Mouse (Mus musculus) MEL (cell line): ENCODE measurements around the gene Pafah1b1. TPM values are rescaled to one million over a fixed set of nuclear protein-coding genes. Genes with fewer than 3 reads are reported as not detected.

ENCODE experiments used
- DNase-seq: peaks from one replicate; pipeline ENCODE4 v3.0.0; 2011; ENCODE audit warnings: low read depth, low spot score
- H3K27ac ChIP-seq: 2 replicates; pipeline ENCODE4 v1.5.1; 2012; ENCODE audit warnings: low read depth, mild to moderate bottlenecking, control low read depth, low read length, moderate library complexity; ENCODE audit not compliant: control insufficient read depth
- H3K27me3 ChIP-seq, 2 experiments: fragments of 150-350 bp in 1 of 2; sonication (generic) in 1 of 2; 2 replicates each; pipeline ENCODE4 v1.6.1; 2012; ENCODE audit warnings: low read length in 2 of 2, mild to moderate bottlenecking in 2 of 2, improper control_type of control experiment in 1 of 2, moderate library complexity in 1 of 2; ENCODE audit not compliant: insufficient read depth in 2 of 2, control insufficient read depth in 1 of 2
- H3K36me3 ChIP-seq, 2 experiments: 2 replicates each; pipeline ENCODE4 v1.6.1; 2012 to 2014; ENCODE audit warnings: low read length in 2 of 2, improper control_type of control experiment in 1 of 2, inconsistent platforms in 1 of 2, mild to moderate bottlenecking in 1 of 2; ENCODE audit not compliant: insufficient read depth in 2 of 2, control insufficient read depth in 1 of 2
- H3K4me1 ChIP-seq, 2 experiments: fragments of 150-350 bp in 1 of 2; sonication (generic) in 1 of 2; 2 replicates each; pipeline ENCODE4 v1.6.1; 2012; ENCODE audit warnings: low read length in 2 of 2, improper control_type of control experiment in 1 of 2, mild to moderate bottlenecking in 1 of 2; ENCODE audit not compliant: insufficient read depth in 2 of 2, control insufficient read depth in 1 of 2
- H3K4me3 ChIP-seq, 2 experiments: fragments of 150-350 bp in 1 of 2; sonication (generic) in 1 of 2; 2 replicates each; pipeline ENCODE4 v1.5.1; 2012; ENCODE audit warnings: low read depth in 2 of 2, low read length in 2 of 2, mild to moderate bottlenecking in 2 of 2, moderate library complexity in 2 of 2, control low read depth in 1 of 2, improper control_type of control experiment in 1 of 2; ENCODE audit not compliant: control insufficient read depth in 1 of 2, insufficient read depth in 1 of 2
- H3K79me2 ChIP-seq: 2 replicates; pipeline ENCODE4 v1.6.1; 2012; ENCODE audit warnings: mild to moderate bottlenecking, low read length, moderate library complexity; ENCODE audit not compliant: control insufficient read depth, poor library complexity, insufficient read depth
- H3K9ac ChIP-seq: 2 replicates; pipeline ENCODE4 v1.6.1; 2012; ENCODE audit warnings: low read depth, mild to moderate bottlenecking, control low read depth, low read length, moderate library complexity; ENCODE audit not compliant: control insufficient read depth, poor library complexity, severe bottlenecking
- H3K9me3 ChIP-seq: fragments of 150-350 bp; sonication (generic); replicated peaks from 2 replicates; pipeline ENCODE4 v1.6.1; 2012; ENCODE audit warnings: mild to moderate bottlenecking, low read length, improper control_type of control experiment, moderate library complexity; ENCODE audit not compliant: insufficient read depth
- CHD1 ChIP-seq: IDR thresholded peaks from 2 replicates; pipeline ENCODE4 v1.6.1; 2012; ENCODE audit warnings: low read depth, mild to moderate bottlenecking, inconsistent platforms, low read length, improper control_type of control experiment
- CTCF ChIP-seq, 3 experiments: IDR thresholded peaks in 2 of 3; conservative IDR thresholded peaks in 1 of 3; 2 replicates each; pipeline ENCODE4 v1.5.1; 2011 to 2012; ENCODE audit warnings: low read length in 3 of 3, low read depth in 2 of 3, mild to moderate bottlenecking in 2 of 3, improper control_type of control experiment in 1 of 3, inconsistent platforms in 1 of 3, mixed read lengths in 1 of 3, moderate library complexity in 1 of 3; ENCODE audit not compliant: control insufficient read depth in 1 of 3, insufficient read depth in 1 of 3, poor library complexity in 1 of 3, severe bottlenecking in 1 of 3
- E2F4 ChIP-seq: IDR thresholded peaks from 2 replicates; pipeline ENCODE4 v1.6.1; 2011; ENCODE audit warnings: low read depth, low read length, improper control_type of control experiment, borderline replicate concordance
- ELF1 ChIP-seq: IDR thresholded peaks from 2 replicates; pipeline ENCODE4 v1.6.1; 2014; ENCODE audit warnings: low read depth, mild to moderate bottlenecking, inconsistent platforms, low read length, improper control_type of control experiment, moderate library complexity
- GATA1 ChIP-seq: IDR thresholded peaks from 2 replicates; pipeline ENCODE4 v1.6.1; 2011; ENCODE audit warnings: low read depth, low read length, improper control_type of control experiment
- KAT2A ChIP-seq: conservative IDR thresholded peaks from 2 replicates; pipeline ENCODE4 v1.6.1; 2012; ENCODE audit warnings: low read depth, low read length, improper control_type of control experiment, inconsistent platforms
- MAX ChIP-seq: IDR thresholded peaks from 2 replicates; pipeline ENCODE4 v1.6.1; 2011; ENCODE audit warnings: low read length, improper control_type of control experiment
- MAZ ChIP-seq: IDR thresholded peaks from 2 replicates; pipeline ENCODE4 v1.6.1; 2012; ENCODE audit warnings: low read depth, mild to moderate bottlenecking, inconsistent platforms, low read length, improper control_type of control experiment
- MXI1 ChIP-seq: IDR thresholded peaks from 2 replicates; pipeline ENCODE4 v1.6.1; 2011; ENCODE audit warnings: mild to moderate bottlenecking, low read depth, low read length, improper control_type of control experiment
- MYC ChIP-seq: IDR thresholded peaks from 2 replicates; pipeline ENCODE4 v1.6.1; 2011; ENCODE audit warnings: low read depth, mild to moderate bottlenecking, low read length, improper control_type of control experiment, moderate library complexity
- NELFE ChIP-seq: IDR thresholded peaks from 2 replicates; pipeline ENCODE4 v1.6.1; 2011; ENCODE audit warnings: low read depth, low read length, improper control_type of control experiment
- RAD21 ChIP-seq: IDR thresholded peaks from 2 replicates; pipeline ENCODE4 v1.6.1; 2011; ENCODE audit warnings: mild to moderate bottlenecking, low read depth, low read length, improper control_type of control experiment
- RCOR1 ChIP-seq: IDR thresholded peaks from 2 replicates; pipeline ENCODE4 v1.6.1; 2012; ENCODE audit warnings: low read depth, mild to moderate bottlenecking, inconsistent platforms, low read length, improper control_type of control experiment
- SIN3A ChIP-seq: IDR thresholded peaks from 2 replicates; pipeline ENCODE4 v1.6.1; 2012; ENCODE audit warnings: low read length, improper control_type of control experiment, inconsistent platforms
- TAL1 ChIP-seq: IDR thresholded peaks from 2 replicates; pipeline ENCODE4 v1.6.1; 2012; ENCODE audit warnings: mild to moderate bottlenecking, inconsistent platforms, low read length, moderate library complexity, mixed read lengths
- TBP ChIP-seq: IDR thresholded peaks from 2 replicates; pipeline ENCODE4 v1.8.0; 2011; ENCODE audit warnings: low read depth, low read length, improper control_type of control experiment
- USF2 ChIP-seq, 2 experiments: IDR thresholded peaks; 2 replicates each; pipeline ENCODE4 v1.6.1; 2011 to 2012; ENCODE audit warnings: improper control_type of control experiment in 2 of 2, low read length in 2 of 2, borderline replicate concordance in 1 of 2, inconsistent platforms in 1 of 2, low read depth in 1 of 2, mild to moderate bottlenecking in 1 of 2; ENCODE audit not compliant: insufficient read depth in 1 of 2
- ZC3H11A ChIP-seq: IDR thresholded peaks from 2 replicates; pipeline ENCODE4 v1.6.1; 2012; ENCODE audit warnings: low read depth, mild to moderate bottlenecking, inconsistent platforms, low read length, improper control_type of control experiment
- ZKSCAN1 ChIP-seq: IDR thresholded peaks from 2 replicates; pipeline ENCODE4 v1.6.1; 2012; ENCODE audit warnings: low read depth, mild to moderate bottlenecking, inconsistent platforms, low read length, improper control_type of control experiment, moderate library complexity
- ZNF384 ChIP-seq: IDR thresholded peaks from 2 replicates; pipeline ENCODE4 v1.6.1; 2012; ENCODE audit warnings: low read depth, mild to moderate bottlenecking, inconsistent platforms, low read length, improper control_type of control experiment
- polyA plus RNA-seq, 2 experiments: library from polyadenylated mRNA; stranded (reverse) in 1 of 2; unstranded in 1 of 2; fragments of >175 nt in 1 of 2; fragments of >200 nt in 1 of 2; gene quantifications; 2 replicates each; pipeline versions ENCODE4 v1.2.1 to v1.2.4; 2012; ENCODE audit warnings: low replicate concordance in 2 of 2, low read depth in 1 of 2; ENCODE audit not compliant: insufficient read length in 2 of 2, insufficient read depth in 1 of 2, missing spikeins in 1 of 2
- total RNA-seq: library from RNA; depleted of rRNA; stranded (reverse); fragments of 300-350 nt; gene quantifications from 2 replicates; pipeline ENCODE4 v1.2.3, GENCODE M21; 2012

Gene Pafah1b1
- total and polyA plus RNA-seq, 3 experiments: 54.5 to 67.4 TPM; not detected in 1

DNA sequence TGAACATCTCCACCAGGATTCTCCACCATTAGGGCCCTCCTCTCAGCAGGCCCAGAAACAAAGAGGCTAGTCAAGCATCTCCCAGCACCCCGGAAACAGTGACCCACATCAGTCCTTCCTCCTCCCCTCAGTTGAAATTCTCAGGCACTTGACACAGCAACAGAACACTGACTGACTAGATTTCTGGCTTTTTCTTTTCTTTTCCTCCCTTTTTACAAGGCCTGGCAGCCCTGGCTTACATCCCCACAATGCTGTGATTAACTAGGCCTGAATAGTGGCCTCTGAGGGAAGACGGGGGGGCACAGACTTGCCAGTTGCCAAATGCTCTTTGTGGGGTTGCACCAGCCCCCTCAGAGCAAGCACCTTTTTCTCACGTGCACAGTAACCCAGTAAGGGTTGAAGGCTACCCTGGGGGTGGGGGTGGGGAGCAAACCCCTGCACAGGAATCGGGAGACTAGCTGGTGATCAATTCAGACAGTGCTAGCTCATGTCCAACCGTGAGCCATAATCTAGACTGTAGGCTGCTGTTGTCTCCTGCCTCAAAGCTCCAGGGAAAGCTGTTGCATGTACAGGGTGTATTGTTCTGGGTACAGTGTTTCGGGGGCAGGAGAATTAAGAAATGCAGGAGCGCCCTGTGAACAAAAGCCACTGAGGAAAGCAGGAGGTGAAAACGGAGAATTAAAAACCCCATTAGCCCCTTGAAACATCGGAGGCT lies 27.0 kb upstream of the Pafah1b1 start:
- H3K4me1 ChIP-seq: no peaks in the 10 kb centered on the region
- no peaks in the 10 kb centered on the region for H3K79me2 ChIP-seq
- H3K4me3 ChIP-seq: no peak overlapping the region
- no peaks in the 10 kb centered on the region; a peak in 1 of 4 replicates for H3K27me3 ChIP-seq
- no peaks in the 10 kb centered on the region for H3K36me3 ChIP-seq
- H3K9ac ChIP-seq: no peak overlapping the region
- H3K9me3 ChIP-seq: no peaks in the 10 kb centered on the region
- H3K27ac ChIP-seq: no peak overlapping the region
- no peak for DNase-seq
- TF ChIP-seq SIN3A: no peak
- TF ChIP-seq MXI1: no peak
- TF ChIP-seq E2F4: no peak
- TF ChIP-seq NELFE: no peak
- no peak for TF ChIP-seq USF2 (IDR thresholded peaks at IDR 0.05; ENCODE audit: borderline replicate concordance in 1 of 2, insufficient read depth in 1 of 2, low read depth in 1 of 2, low read length in 2 of 2)
- no peak for TF ChIP-seq MAZ
- no peak for TF ChIP-seq KAT2A
- no peak for TF ChIP-seq GATA1
- no peak for TF ChIP-seq TBP
- TF ChIP-seq CTCF (IDR thresholded peaks at IDR 0.05 in 2 of 3, conservative IDR thresholded peaks at IDR 0.05 in 1 of 3; ENCODE audit: control insufficient read depth in 1 of 3, insufficient read depth in 1 of 3, low read depth in 2 of 3, low read length in 3 of 3, poor library complexity in 1 of 3, severe bottlenecking in 1 of 3): no peak

DNA sequence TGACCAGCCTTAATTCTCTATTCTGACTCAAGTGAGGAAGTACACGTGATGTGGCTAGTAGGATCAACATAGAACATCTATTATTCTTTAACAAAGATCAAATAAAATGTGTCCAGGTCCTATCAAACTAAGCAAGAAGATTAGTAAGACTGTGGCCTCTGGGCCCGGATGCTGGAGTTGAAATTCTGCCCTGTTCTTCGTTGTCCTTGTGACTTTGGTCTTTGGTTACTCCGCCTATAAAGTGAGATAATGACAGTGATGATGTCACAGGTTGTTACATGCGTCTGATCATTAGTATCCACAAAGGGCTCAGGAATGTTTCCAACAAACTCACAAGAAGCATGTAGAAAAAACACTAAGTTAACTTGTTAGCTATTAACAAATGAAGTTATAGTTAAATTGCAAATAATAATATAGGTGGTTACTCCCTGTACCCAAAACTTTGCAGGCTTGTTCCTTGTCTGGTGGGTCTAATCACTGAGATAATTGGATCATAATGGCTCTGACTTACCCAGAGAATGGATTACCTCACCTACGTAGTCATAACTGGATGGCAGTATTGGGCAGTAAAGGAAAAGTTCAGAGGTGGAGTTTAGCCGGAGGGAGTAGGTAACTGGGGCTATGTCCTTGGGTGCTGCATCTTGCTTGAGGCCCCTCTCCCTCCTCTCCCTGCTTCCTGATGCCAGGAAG lies 26.3 kb upstream of the Pafah1b1 start:
- DNase-seq: no peak
- TF ChIP-seq TAL1: no peak
- no peak for TF ChIP-seq RAD21
- TF ChIP-seq MYC: no peak
- TF ChIP-seq ZNF384: no peak
- TF ChIP-seq RCOR1: no peak
- no peak for TF ChIP-seq MAX
- TF ChIP-seq ZC3H11A: no peak
- no peak for TF ChIP-seq MAZ
- TF ChIP-seq ELF1: no peak
- no peak for TF ChIP-seq CHD1
- TF ChIP-seq CTCF (IDR thresholded peaks at IDR 0.05 in 2 of 3, conservative IDR thresholded peaks at IDR 0.05 in 1 of 3; ENCODE audit: control insufficient read depth in 1 of 3, insufficient read depth in 1 of 3, low read depth in 2 of 3, low read length in 3 of 3, poor library complexity in 1 of 3, severe bottlenecking in 1 of 3): no peak
- TF ChIP-seq SIN3A: no peak
- no peak for TF ChIP-seq ZKSCAN1

More for the DNA sequence above, 26.3 kb upstream of the Pafah1b1 start:
- Histone ChIP-seq H3K4me3 (no peak overlapping the region), H3K4me1 (no peaks in the 10 kb centered on the region), H3K9ac (no peak overlapping the region), H3K9me3 (no peaks in the 10 kb centered on the region), H3K36me3 (no peaks in the 10 kb centered on the region), H3K27ac (no peak overlapping the region), H3K27me3 (no peaks in the 10 kb centered on the region), H3K79me2 (no peaks in the 10 kb centered on the region)
